Mouse (Mus musculus) intestine, embryonic 14.5 days (tissue): ENCODE data around the gene Gm44596. TPM values are rescaled to one million over a fixed set of nuclear protein-coding genes. Genes with fewer than 3 reads are reported as not detected.
A peak's percentile ranks its signal among the peaks of the same experiment; 100 is the strongest.

Source experiments
- ATAC-seq: fragments of 200-750 bp; cut with Nextera tagmentation; replicated peaks from 2 replicates; pipeline ENCODE4 v1.8.0; 2017; ENCODE audit warnings: low read depth, moderate number of reproducible peaks, moderate TSS enrichment, moderate library complexity; ENCODE audit not compliant: low FRiP score, low TSS enrichment
- DNase-seq: peaks from one replicate; pipeline ENCODE4 v3.0.0-alpha.2; 2018; ENCODE audit warnings: low spot score
- H3K27ac ChIP-seq: fragments of 300-500 bp; sonication (generic); 2 replicates; pipeline ENCODE4 v1.5.1; 2014; ENCODE audit warnings: low read depth, mild to moderate bottlenecking, control low read depth
- H3K27me3 ChIP-seq: fragments of 300-500 bp; sonication (generic); replicated peaks from 2 replicates; pipeline ENCODE4 v1.6.1; 2014; ENCODE audit warnings: low read length, control low read depth; ENCODE audit not compliant: control insufficient read depth, insufficient read depth
- H3K36me3 ChIP-seq: fragments of 300-500 bp; sonication (generic); 2 replicates; pipeline ENCODE4 v1.6.1; 2014; ENCODE audit warnings: low read length, control low read depth; ENCODE audit not compliant: control insufficient read depth, insufficient read depth
- H3K4me1 ChIP-seq: fragments of 300-500 bp; sonication (generic); replicated peaks from 2 replicates; pipeline ENCODE4 v1.6.1; 2014; ENCODE audit warnings: low read length, control low read depth, mixed read lengths; ENCODE audit not compliant: control insufficient read depth, insufficient read depth
- H3K4me2 ChIP-seq: fragments of 300-500 bp; sonication (generic); 2 replicates; pipeline ENCODE4 v1.6.1; 2014; ENCODE audit warnings: low read length
- H3K4me3 ChIP-seq: fragments of 300-500 bp; sonication (generic); 2 replicates; pipeline ENCODE4 v1.5.1; 2014; ENCODE audit warnings: low read depth, low read length, control low read depth, mixed read lengths
- H3K9ac ChIP-seq: fragments of 300-500 bp; sonication (generic); 2 replicates; pipeline ENCODE4 v1.6.1; 2014; ENCODE audit warnings: mild to moderate bottlenecking, low read length
- H3K9me3 ChIP-seq: fragments of 300-500 bp; sonication (generic); 2 replicates; pipeline ENCODE4 v1.6.1; 2016; ENCODE audit warnings: low read length, control low read depth; ENCODE audit not compliant: control insufficient read depth
- WGBS: fragments of 180-500 bp; shearing (Covaris S2); extraction: QIAGEN DNeasy Blood & Tissue Kit; methylation state at CpG from one replicate; pipeline ENCODE4 v1.1.7; 2014; 5-methylcytosine and 5-hydroxymethylcytosine counted together
- polyA plus RNA-seq: library from polyadenylated mRNA; unstranded; fragments of >200 nt; fragmentation: Nextera tagmentation; extraction: Ambion mirVana; gene quantifications from 2 replicates; pipeline ENCODE4 v1.2.1, GENCODE M21; 2014

Gene Gm44596
- polyA plus RNA-seq, 1 experiment from 2014 or later = not detected

GRCm38 (mm10) chr6:128438317-128438870 lies 63.1 kb downstream of the Gm44596 start, which contains the start of gene Fkbp4:
Gene Fkbp4 (minus strand): TSS chr6:128438677.
- peak within 1 kb of the TSS; percentile 97 for H3K9ac ChIP-seq
- DNase-seq (peak; percentile 91), ATAC-seq (peak; percentile 91)
- H3K27me3 ChIP-seq = no peaks in the 10 kb centered on the region
- peaks cover 31% of the 10 kb centered on the region for H3K36me3 ChIP-seq
- peaks cover 17% of the 10 kb centered on the region for H3K4me1 ChIP-seq
- peak within 1 kb of the TSS; percentile 98 for H3K4me3 ChIP-seq
- under 1% methylated on average over 65 of the region's 67 CpGs for WGBS
- no peaks in the 10 kb centered on the region for H3K9me3 ChIP-seq
- H3K27ac ChIP-seq = peak within 1 kb of the TSS; percentile 93
- peak within 1 kb of the TSS; percentile 60 for H3K4me2 ChIP-seq

GRCm38 (mm10) chr6:128438871-128439341 lies 63.6 kb downstream of the Gm44596 start:
- peaks cover 26% of the 10 kb centered on the region for H3K36me3 ChIP-seq
- peak overlapping the region; percentile 93 for H3K27ac ChIP-seq
- H3K27me3 ChIP-seq = no peaks in the 10 kb centered on the region
- peak overlapping the region; percentile 60 for H3K4me2 ChIP-seq
- peak; percentile 45 for ATAC-seq
- H3K4me1 ChIP-seq = peaks cover 17% of the 10 kb centered on the region
- H3K9ac ChIP-seq = peak overlapping the region; percentile 97
- WGBS = 20% methylated on average over 17 of the region's 18 CpGs
- peak overlapping the region; percentile 98 for H3K4me3 ChIP-seq
- no peaks in the 10 kb centered on the region for H3K9me3 ChIP-seq
- DNase-seq = no peak

- H3K4me1 ChIP-seq = peaks cover 17% of the 10 kb centered on the region
- 92% methylated on average over 2 of the region's 2 CpGs for WGBS
- peaks cover 12% of the 10 kb centered on the region for H3K36me3 ChIP-seq
- no peak overlapping the region for H3K9ac ChIP-seq
- no peak overlapping the region for H3K4me2 ChIP-seq
- DNase-seq = no peak
- no peaks in the 10 kb centered on the region for H3K27me3 ChIP-seq
- no peak overlapping the region for H3K27ac ChIP-seq
- no peak for ATAC-seq
- no peak overlapping the region for H3K4me3 ChIP-seq
- H3K9me3 ChIP-seq = no peaks in the 10 kb centered on the region
These were observed 64.9 kb downstream of the Gm44596 start for GRCm38 (mm10) chr6:128440238-128440637.

GRCm38 (mm10) chr6:128445761-128446535 lies 70.6 kb downstream of the Gm44596 start:
- H3K9me3 ChIP-seq = no peaks in the 10 kb centered on the region
- no peak for DNase-seq
- no peaks in the 10 kb centered on the region for H3K27me3 ChIP-seq
- H3K4me3 ChIP-seq = no peak overlapping the region
- 15% methylated on average over 14 of the region's 14 CpGs for WGBS
- no peaks in the 10 kb centered on the region for H3K4me1 ChIP-seq
- H3K4me2 ChIP-seq = peak overlapping the region; percentile 31
- no peaks in the 10 kb centered on the region for H3K36me3 ChIP-seq
- no peak overlapping the region for H3K9ac ChIP-seq
- ATAC-seq = peak; percentile 77
- H3K27ac ChIP-seq = no peak overlapping the region

GRCm38 (mm10) chr6:128447063-128447462 lies 71.8 kb downstream of the Gm44596 start:
- no peaks in the 10 kb centered on the region for H3K9me3 ChIP-seq
- no peak overlapping the region for H3K27ac ChIP-seq
- no peaks in the 10 kb centered on the region for H3K4me1 ChIP-seq
- H3K4me2 ChIP-seq = no peak overlapping the region
- ATAC-seq (no peak), DNase-seq (no peak)
- 96% methylated on average over 5 of the region's 5 CpGs for WGBS
- H3K36me3 ChIP-seq = no peaks in the 10 kb centered on the region
- H3K27me3 ChIP-seq = no peaks in the 10 kb centered on the region
- no peak overlapping the region for H3K4me3 ChIP-seq
- no peak overlapping the region for H3K9ac ChIP-seq

DNA sequence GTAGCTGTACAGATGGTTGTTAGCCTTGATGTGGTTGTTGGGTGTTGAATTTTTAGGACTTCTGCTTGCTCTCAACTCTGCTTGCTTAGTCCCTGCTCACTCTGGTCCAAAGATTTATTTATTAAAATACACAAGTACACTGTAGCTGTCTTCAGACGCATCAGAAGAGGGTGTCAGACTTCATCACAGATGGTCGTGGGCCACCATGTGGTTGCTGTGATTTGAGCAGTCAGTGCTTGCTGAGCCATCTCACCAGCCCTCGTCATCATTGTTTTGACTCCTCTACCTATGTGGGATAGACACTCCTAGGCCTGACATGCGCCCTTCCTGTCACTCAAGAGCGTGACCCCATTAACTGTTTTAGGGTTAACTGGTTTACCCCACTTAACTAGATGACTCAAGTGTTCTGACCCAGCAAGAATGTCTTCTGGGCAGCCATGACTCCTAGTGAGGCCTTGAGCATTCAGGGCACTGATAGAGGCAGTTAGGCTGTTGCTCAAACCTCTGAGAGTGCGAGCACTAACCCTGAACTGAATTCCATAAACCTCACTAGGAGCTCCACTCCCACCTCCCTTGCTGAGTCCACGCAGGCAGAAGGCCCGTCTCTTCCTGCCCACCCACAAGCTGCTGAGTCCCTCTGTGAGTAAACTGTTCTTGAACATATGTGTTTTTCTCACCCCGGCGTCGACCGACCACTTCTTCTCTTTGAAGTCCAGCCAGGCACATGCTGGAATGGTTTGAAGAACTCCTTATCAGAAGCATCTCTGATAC lies 80.7 kb downstream of the Gm44596 start:
- no peak for DNase-seq
- no peak overlapping the region for H3K9ac ChIP-seq
- H3K36me3 ChIP-seq = no peaks in the 10 kb centered on the region
- H3K4me3 ChIP-seq = no peak overlapping the region
- no peaks in the 10 kb centered on the region for H3K4me1 ChIP-seq
- no peak for ATAC-seq
- no peak overlapping the region for H3K4me2 ChIP-seq
- no peak overlapping the region for H3K27ac ChIP-seq
- no peaks in the 10 kb centered on the region for H3K9me3 ChIP-seq
- H3K27me3 ChIP-seq = no peaks in the 10 kb centered on the region
- WGBS = 74% methylated on average over 12 of the region's 12 CpGs

Other genes starting within 250 kb of the Gm44596 start
- gene Tspan9, start 231.9 kb upstream of the Gm44596 start, polyA plus RNA-seq = 110 and 113 TPM in 2 replicates
- gene Tead4, start 74.7 kb upstream of the Gm44596 start, polyA plus RNA-seq = 1.7 and 1.9 TPM in 2 replicates
- 14.4 and 18.6 TPM in 2 replicates for gene Tulp3, start 19.7 kb upstream of the Gm44596 start, polyA plus RNA-seq
- 125 and 136 TPM in 2 replicates for gene Rhno1, start 12.6 kb upstream of the Gm44596 start, polyA plus RNA-seq
- gene Foxm1, start 12.5 kb upstream of the Gm44596 start, polyA plus RNA-seq = 37.2 and 41.4 TPM in 2 replicates
- gene Tex52, start within 50 bp of the Gm44596 start, polyA plus RNA-seq = 0.43 TPM in 1 of 2 replicates, not detected in the other
- gene Nrip2, start 23.8 kb downstream of the Gm44596 start, polyA plus RNA-seq = 6.1 and 6.6 TPM in 2 replicates
- gene Itfg2, start 49.4 kb downstream of the Gm44596 start, polyA plus RNA-seq = 29.6 and 35.9 TPM in 2 replicates
- 489 and 529 TPM in 2 replicates for gene Fkbp4, start 63.2 kb downstream of the Gm44596 start, polyA plus RNA-seq
- gene Pzp, start 151.2 kb downstream of the Gm44596 start, polyA plus RNA-seq = 0.05 TPM in 1 of 2 replicates, not detected in the other
- gene A2ml1, start 206.1 kb downstream of the Gm44596 start, polyA plus RNA-seq = 2.5 and 3.5 TPM in 2 replicates
- not detected in 2 replicates for gene Klrb1a, start 248.0 kb downstream of the Gm44596 start, polyA plus RNA-seq